Mouse (Mus musculus) brain, embryonic 14.5 days (tissue): ENCODE measurements at regions not wholly inside any gene's neighbourhood (a gene's known extent, or its start where the extent isn't known, plus 50 kb on each side); places are given as distances from the start of the nearest gene placed in this dataset.
A peak's percentile ranks its signal among the peaks of the same experiment; 100 is the strongest.

Source experiments
- DNase-seq: peaks from one replicate; pipeline ENCODE4 v3.0.0-alpha.2; 2011; ENCODE audit warnings: low read depth
- CTCF ChIP-seq: fragments of 200-500 bp; IDR thresholded peaks from 2 replicates; pipeline ENCODE4 v1.5.1; 2012; ENCODE audit warnings: inconsistent platforms, mild to moderate bottlenecking, moderate library complexity, borderline replicate concordance; ENCODE audit not compliant: insufficient read depth, insufficient read length; ENCODE audit errors: extremely low read depth
- POLR2A ChIP-seq: fragments of 200-500 bp; IDR thresholded peaks from 2 replicates; pipeline ENCODE4 v1.6.1; 2012; ENCODE audit warnings: mild to moderate bottlenecking, inconsistent platforms, borderline replicate concordance; ENCODE audit not compliant: poor library complexity, insufficient read depth, insufficient read length, severe bottlenecking; ENCODE audit errors: extremely low read depth

- no peak for DNase-seq
- TF ChIP-seq POLR2A (no peak), CTCF (no peak)
Observed at GRCm38 (mm10) chr3:21341916-21342315, 734.5 kb upstream of the Tbl1xr1 start.

GRCm38 (mm10) chr3:21343095-21343494, 733.4 kb upstream of the Tbl1xr1 start:
- DNase-seq: no peak
- TF ChIP-seq CTCF: no peak
- TF ChIP-seq POLR2A: no peak

GRCm38 (mm10) chr3:21349421-21349820, 727.0 kb upstream of the Tbl1xr1 start:
- DNase-seq: no peak
- TF ChIP-seq CTCF: no peak

- no peak for DNase-seq
- TF ChIP-seq CTCF: no peak
- no peak for TF ChIP-seq POLR2A
Observed at GRCm38 (mm10) chr3:21356150-21356549, 720.3 kb upstream of the Tbl1xr1 start.

GRCm38 (mm10) chr3:21356831-21357712, 719.4 kb upstream of the Tbl1xr1 start:
- TF ChIP-seq CTCF: no peak
- no peak for TF ChIP-seq POLR2A
- peak; percentile 97 for DNase-seq

- TF ChIP-seq CTCF: no peak
- no peak for TF ChIP-seq POLR2A
Observed at GRCm38 (mm10) chr3:21358068-21358467, 718.4 kb upstream of the Tbl1xr1 start.

GRCm38 (mm10) chr3:21361069-21361468, 715.4 kb upstream of the Tbl1xr1 start:
- no peak for DNase-seq
- no peak for TF ChIP-seq CTCF
- TF ChIP-seq POLR2A: no peak

More at GRCm38 (mm10) chr3:21358068-21358467, 718.4 kb upstream of the Tbl1xr1 start:
- no peak for DNase-seq

- TF ChIP-seq CTCF: no peak
- no peak for TF ChIP-seq POLR2A
- no peak for DNase-seq
Observed at GRCm38 (mm10) chr3:21379816-21380215, 696.6 kb upstream of the Tbl1xr1 start.

- no peak for DNase-seq
- no peak for TF ChIP-seq POLR2A
Observed at GRCm38 (mm10) chr3:21381072-21381471, 695.4 kb upstream of the Tbl1xr1 start.

- no peak for DNase-seq
- no peak for TF ChIP-seq POLR2A
- no peak for TF ChIP-seq CTCF
Observed at GRCm38 (mm10) chr3:21403551-21403950, 672.9 kb upstream of the Tbl1xr1 start.

- DNase-seq: no peak
- TF ChIP-seq CTCF (no peak), POLR2A (no peak)
Observed at GRCm38 (mm10) chr3:21404058-21404457, 672.4 kb upstream of the Tbl1xr1 start.

- no peak for DNase-seq
- TF ChIP-seq CTCF (no peak), POLR2A (no peak)
Observed at GRCm38 (mm10) chr3:21407077-21407476, 669.4 kb upstream of the Tbl1xr1 start.

- TF ChIP-seq POLR2A (no peak), CTCF (no peak)
- no peak for DNase-seq
Observed at GRCm38 (mm10) chr3:21412010-21412409, 664.4 kb upstream of the Tbl1xr1 start.
